Comparison of ENCODE assay signal across 20 mouse cellular contexts in genomic region chr6:30620591-30620990, GRCm38 (mm10). TPM values are rescaled to one million over a fixed set of nuclear protein-coding genes. Genes with fewer than 3 reads are reported as not detected.
DNase-seq lines count a peak whose midpoint lies in the region; ATAC-seq and TF ChIP-seq lines count a peak whose summit lies in the region.
"Had no signal": no experiment of that assay in that cellular context is flagged by ENCODE, and none has a peak within 500 bp of the region (broad histone marks: within the 10 kb centered on the region; RNA-seq: fewer than 3 reads in every experiment).

No protein-coding gene starts in this region.

- no peak for TF ChIP-seq CTCF in lung, postnatal 0 days (IDR thresholded peaks at IDR 0.05)

- no peaks in the 10 kb centered on the region for H3K36me3 ChIP-seq in forebrain, embryonic 14.5 days (ENCODE audit: control insufficient read depth, insufficient read depth, low read length)
- no peaks in the 10 kb centered on the region for H3K36me3 ChIP-seq in forebrain, embryonic 13.5 days (ENCODE audit: poor library complexity, severe bottlenecking)
- no peaks in the 10 kb centered on the region for H3K36me3 ChIP-seq in lung, postnatal 0 days (ENCODE audit: insufficient read depth, low read length)
- no peaks in the 10 kb centered on the region for H3K36me3 ChIP-seq in limb, embryonic 12.5 days
- H3K36me3 ChIP-seq: embryonic facial prominence, embryonic 15.5 days; midbrain, embryonic 15.5 days had no signal

- no peak overlapping the region for H3K4me3 ChIP-seq in forebrain, embryonic 14.5 days (ENCODE audit: low read depth, low read length)
- H3K4me3 ChIP-seq in forebrain, embryonic 13.5 days = no peak overlapping the region
- no peak overlapping the region for H3K4me3 ChIP-seq in lung, postnatal 0 days (ENCODE audit: low read depth, low read length)
- no peak overlapping the region for H3K4me3 ChIP-seq in limb, embryonic 12.5 days (replicated peaks)
- H3K4me3 ChIP-seq: embryonic facial prominence, embryonic 15.5 days; layer of hippocampus, adult 2 months; midbrain, embryonic 15.5 days had no signal

- 81% methylated on average over 4 of the region's 4 CpGs for WGBS in forebrain, embryonic 14.5 days
- WGBS in forebrain, embryonic 13.5 days = 88% methylated on average over 4 of the region's 4 CpGs
- 64% methylated on average over 4 of the region's 4 CpGs for WGBS in lung, postnatal 0 days
- 80% methylated on average over 4 of the region's 4 CpGs for WGBS in limb, embryonic 12.5 days

- ATAC-seq in forebrain, embryonic 14.5 days = no peak
- no peak for ATAC-seq in forebrain, embryonic 13.5 days
- ATAC-seq in lung, postnatal 0 days = no peak
- ATAC-seq in limb, embryonic 12.5 days (ENCODE audit: insufficient number of reproducible peaks, insufficient read depth, low FRiP score, low TSS enrichment, low read depth) = no peak
- ATAC-seq: liver, postnatal 0 days; midbrain, embryonic 15.5 days had no signal

- peak overlapping the region; percentile 27; the same call in 1 of the 2 replicates for H3K27ac ChIP-seq in forebrain, embryonic 14.5 days (ENCODE audit: low read depth, low read length)
- H3K27ac ChIP-seq in forebrain, embryonic 13.5 days = no peak overlapping the region
- H3K27ac ChIP-seq in lung, postnatal 0 days (ENCODE audit: low read length) = peak overlapping the region; percentile 38; the same call in 1 of the 2 replicates
- peak overlapping the region; percentile 45; the same call in 1 of the 2 replicates for H3K27ac ChIP-seq in limb, embryonic 12.5 days
- H3K27ac ChIP-seq: layer of hippocampus, adult 2 months; midbrain, embryonic 15.5 days had no signal

- no peaks in the 10 kb centered on the region for H3K27me3 ChIP-seq in forebrain, embryonic 14.5 days (replicated peaks; ENCODE audit: control insufficient read depth, insufficient read depth, low read length)
- no peaks in the 10 kb centered on the region for H3K27me3 ChIP-seq in forebrain, embryonic 13.5 days
- H3K27me3 ChIP-seq in lung, postnatal 0 days (replicated peaks; ENCODE audit: insufficient read depth, low read length) = no peaks in the 10 kb centered on the region
- H3K27me3 ChIP-seq in limb, embryonic 12.5 days = no peaks in the 10 kb centered on the region
- H3K27me3 ChIP-seq: embryonic facial prominence, embryonic 15.5 days; midbrain, embryonic 15.5 days had no signal

- no peaks in the 10 kb centered on the region for H3K9me3 ChIP-seq in forebrain, embryonic 14.5 days (replicated peaks; ENCODE audit: control insufficient read depth, low read length)
- H3K9me3 ChIP-seq in forebrain, embryonic 13.5 days (replicated peaks) = no peaks in the 10 kb centered on the region
- H3K9me3 ChIP-seq in lung, postnatal 0 days (ENCODE audit: low read length) = no peaks in the 10 kb centered on the region
- no peaks in the 10 kb centered on the region for H3K9me3 ChIP-seq in limb, embryonic 12.5 days
- H3K9me3 ChIP-seq: embryonic facial prominence, embryonic 15.5 days; midbrain, embryonic 15.5 days had no signal

- H3K4me2 ChIP-seq in forebrain, embryonic 14.5 days (ENCODE audit: low read length) = no peak overlapping the region
- H3K4me2 ChIP-seq in forebrain, embryonic 13.5 days = no peak overlapping the region
- H3K4me2 ChIP-seq in lung, postnatal 0 days (replicated peaks; ENCODE audit: low read depth, low read length) = no peak overlapping the region
- H3K4me2 ChIP-seq in limb, embryonic 12.5 days = no peak overlapping the region
- H3K4me2 ChIP-seq: embryonic facial prominence, embryonic 15.5 days; midbrain, embryonic 15.5 days had no signal

- no peak overlapping the region for H3K9ac ChIP-seq in forebrain, embryonic 14.5 days (ENCODE audit: low read length)
- H3K9ac ChIP-seq in forebrain, embryonic 13.5 days = no peak overlapping the region
- H3K9ac ChIP-seq in lung, postnatal 0 days (replicated peaks; ENCODE audit: low read depth) = no peak overlapping the region
- no peak overlapping the region for H3K9ac ChIP-seq in limb, embryonic 12.5 days (replicated peaks)
- H3K9ac ChIP-seq: embryonic facial prominence, embryonic 15.5 days; liver, postnatal 0 days; midbrain, embryonic 15.5 days had no signal

- intact Hi-C loops in left cerebral cortex, postnatal 10 days (cut with DNase I) = no loop called here

- no peak for TF ChIP-seq EP300 in lung, postnatal 0 days (IDR thresholded peaks at IDR 0.05)

- H3K4me1 ChIP-seq in forebrain, embryonic 14.5 days (ENCODE audit: control insufficient read depth, insufficient read depth, low read length) = peaks cover 36% of the 10 kb centered on the region
- peaks cover 44% of the 10 kb centered on the region for H3K4me1 ChIP-seq in forebrain, embryonic 13.5 days
- no peaks in the 10 kb centered on the region for H3K4me1 ChIP-seq in lung, postnatal 0 days (ENCODE audit: insufficient read depth, low read depth, low read length)
- H3K4me1 ChIP-seq in limb, embryonic 12.5 days (replicated peaks) = peaks cover 37% of the 10 kb centered on the region

- no peak for DNase-seq in forebrain, embryonic 14.5 days (ENCODE audit: low spot score)
- peak; percentile 9 for DNase-seq in lung, postnatal 0 days (ENCODE audit: low spot score)
- no peak for DNase-seq in lung, postnatal 10 days
- DNase-seq in heart, adult 9 months (ENCODE audit: low spot score in 2 of 2) = peak; percentile 27 to 30
- no peak for DNase-seq in adrenal gland, adult 8-10 months
- DNase-seq in left cerebral cortex, postnatal 10 days (ENCODE audit: extremely low spot score in 1 of 2, low spot score in 2 of 2) = no peak
- DNase-seq: adrenal gland, postnatal 10 days; cerebellum, postnatal 14 days; kidney, adult 11 months; left cerebral cortex, postnatal 4 days; liver, postnatal 0 days; right cerebral cortex, adult 18-20 months had no signal

RNA-seq across cellular contexts. Expression of gene Cpa5, which starts 9.8 kb away (rescaled TPM):
- 0.10 TPM in 2 replicates for polyA plus RNA-seq in forebrain, embryonic 14.5 days (2014; fragmentation: Nextera tagmentation; extraction: Ambion mirVana)
- polyA plus RNA-seq in forebrain, embryonic 13.5 days (2015; fragmentation: Nextera tagmentation; extraction: Ambion mirVana) = 0.10 and 0.14 TPM in 2 replicates
- polyA plus RNA-seq in lung, postnatal 0 days (2015; fragmentation: Nextera tagmentation; extraction: Ambion mirVana) = not detected in 2 replicates
- polyA plus RNA-seq in limb, embryonic 12.5 days (2016; fragmentation: Nextera tagmentation; extraction: Ambion mirVana) = 0.14 and 0.33 TPM in 2 replicates
- not detected for total RNA-seq in adrenal gland, adult 8-10 months (2022)
- not detected for total RNA-seq in left cerebral cortex, postnatal 10 days (2021)
- total RNA-seq: adrenal gland, postnatal 10 days; heart, postnatal 36 days; layer of hippocampus, adult 2 months; left cerebral cortex, postnatal 4 days had no signal
- polyA plus RNA-seq: liver, postnatal 0 days; midbrain, embryonic 15.5 days; neural tube, embryonic 14.5 days; thymus, postnatal 0 days had no signal

RNA-seq across cellular contexts. Expression of gene Cpa1, which starts 18.4 kb away (rescaled TPM):
- polyA plus RNA-seq in forebrain, embryonic 14.5 days (2014; fragmentation: Nextera tagmentation; extraction: Ambion mirVana) = 0.58 and 1.5 TPM in 2 replicates
- 0.96 and 1.3 TPM in 2 replicates for polyA plus RNA-seq in forebrain, embryonic 13.5 days (2015; fragmentation: Nextera tagmentation; extraction: Ambion mirVana)
- polyA plus RNA-seq in lung, postnatal 0 days (2015; fragmentation: Nextera tagmentation; extraction: Ambion mirVana) = 8.8 and 11.2 TPM in 2 replicates
- 0.40 and 0.64 TPM in 2 replicates for polyA plus RNA-seq in limb, embryonic 12.5 days (2016; fragmentation: Nextera tagmentation; extraction: Ambion mirVana)
- total RNA-seq in adrenal gland, adult 8-10 months (2022) = not detected
- total RNA-seq in left cerebral cortex, postnatal 10 days (2021) = not detected
- total RNA-seq: layer of hippocampus, adult 2 months; left cerebral cortex, postnatal 4 days had no signal

RNA-seq across cellular contexts. Expression of gene Cpa4, which starts 52.4 kb away (rescaled TPM):
- 2.3 and 2.8 TPM in 2 replicates for polyA plus RNA-seq in forebrain, embryonic 14.5 days (2014; fragmentation: Nextera tagmentation; extraction: Ambion mirVana)
- polyA plus RNA-seq in forebrain, embryonic 13.5 days (2015; fragmentation: Nextera tagmentation; extraction: Ambion mirVana) = 3.4 and 3.6 TPM in 2 replicates
- 0.05 and 0.07 TPM in 2 replicates for polyA plus RNA-seq in lung, postnatal 0 days (2015; fragmentation: Nextera tagmentation; extraction: Ambion mirVana)
- 1.9 TPM in 2 replicates for polyA plus RNA-seq in limb, embryonic 12.5 days (2016; fragmentation: Nextera tagmentation; extraction: Ambion mirVana)
- total RNA-seq in adrenal gland, adult 8-10 months (2022) = 1 to 10 TPM; 1.3 to 3.0 (median 2.0) TPM
- under 1 TPM; 0.15 to 0.16 TPM for total RNA-seq in left cerebral cortex, postnatal 10 days (2021)
- total RNA-seq: heart, postnatal 36 days; layer of hippocampus, adult 2 months had no signal
- polyA plus RNA-seq: liver, postnatal 0 days; thymus, postnatal 0 days had no signal

Comparison
In these comparisons a context has a peak if more than half of its experiments do, and no peak if none do; other contexts are left out.
1. DNase-seq: peak in lung, postnatal 0 days (single experiment) and heart, adult 9 months (2 of 2); none in forebrain, embryonic 14.5 days (single experiment), lung, postnatal 10 days (single experiment), adrenal gland, adult 8-10 months (single experiment) and left cerebral cortex, postnatal 10 days (0 of 2).